Mouse (Mus musculus): Measurements from ENCODE around the gene Etl4.

Gene Etl4

GRCm38 (mm10) chr2:20768681-20769080 is 859.1 kb downstream of the Etl4 start:
- no peaks in the 10 kb centered on the region for H3K36me3 ChIP-seq (ENCODE audit: control insufficient read depth, insufficient read depth, low read length, poor library complexity, severe bottlenecking)
- DNase-seq (ENCODE audit: low read depth, low spot score): no peak
- H3K27me3 ChIP-seq (ENCODE audit: control insufficient read depth, insufficient read depth, low read length, poor library complexity, severe bottlenecking): no peaks in the 10 kb centered on the region

GRCm38 (mm10) chr2:20770171-20770570 is 860.6 kb downstream of the Etl4 start:
- Histone ChIP-seq H3K36me3 (ENCODE audit: control insufficient read depth, insufficient read depth, low read length, poor library complexity, severe bottlenecking) (no peaks in the 10 kb centered on the region), H3K27me3 (ENCODE audit: control insufficient read depth, insufficient read depth, low read length, poor library complexity, severe bottlenecking) (no peaks in the 10 kb centered on the region)
- DNase-seq (ENCODE audit: low read depth, low spot score): no peak

- Histone ChIP-seq H3K36me3 (ENCODE audit: control insufficient read depth, insufficient read depth, low read length, poor library complexity, severe bottlenecking) (no peaks in the 10 kb centered on the region), H3K27me3 (ENCODE audit: control insufficient read depth, insufficient read depth, low read length, poor library complexity, severe bottlenecking) (no peaks in the 10 kb centered on the region)
- no peak for DNase-seq (ENCODE audit: low read depth, low spot score)
Observed at GRCm38 (mm10) chr2:20774462-20774861, 864.9 kb downstream of the Etl4 start.

- H3K27me3 ChIP-seq (ENCODE audit: control insufficient read depth, insufficient read depth, low read length, poor library complexity, severe bottlenecking): no peaks in the 10 kb centered on the region
- DNase-seq (ENCODE audit: low read depth, low spot score): no peak
- H3K36me3 ChIP-seq (ENCODE audit: control insufficient read depth, insufficient read depth, low read length, poor library complexity, severe bottlenecking): no peaks in the 10 kb centered on the region
Observed at GRCm38 (mm10) chr2:20776171-20776704, 866.7 kb downstream of the Etl4 start.

GRCm38 (mm10) chr2:20777931-20778330 is 868.4 kb downstream of the Etl4 start:
- no peak for DNase-seq (ENCODE audit: low read depth, low spot score)
- Histone ChIP-seq H3K36me3 (ENCODE audit: control insufficient read depth, insufficient read depth, low read length, poor library complexity, severe bottlenecking) (no peaks in the 10 kb centered on the region), H3K27me3 (ENCODE audit: control insufficient read depth, insufficient read depth, low read length, poor library complexity, severe bottlenecking) (no peaks in the 10 kb centered on the region)

- peak; percentile 28 for DNase-seq (ENCODE audit: low read depth, low spot score)
- no peaks in the 10 kb centered on the region for H3K27me3 ChIP-seq (ENCODE audit: control insufficient read depth, insufficient read depth, low read length, poor library complexity, severe bottlenecking)
Observed at GRCm38 (mm10) chr2:20779484-20780381, 870.2 kb downstream of the Etl4 start.

GRCm38 (mm10) chr2:20801236-20801890 is 891.8 kb downstream of the Etl4 start:
- DNase-seq (ENCODE audit: low read depth, low spot score): no peak
- no peaks in the 10 kb centered on the region for H3K27me3 ChIP-seq (ENCODE audit: control insufficient read depth, insufficient read depth, low read length, poor library complexity, severe bottlenecking)
- no peaks in the 10 kb centered on the region for H3K36me3 ChIP-seq (ENCODE audit: control insufficient read depth, insufficient read depth, low read length, poor library complexity, severe bottlenecking)

More at GRCm38 (mm10) chr2:20779484-20780381, 870.2 kb downstream of the Etl4 start:
- H3K36me3 ChIP-seq (ENCODE audit: control insufficient read depth, insufficient read depth, low read length, poor library complexity, severe bottlenecking): no peaks in the 10 kb centered on the region

GRCm38 (mm10) chr2:20811506-20811905 is 901.9 kb downstream of the Etl4 start:
- no peak for DNase-seq (ENCODE audit: low read depth, low spot score)
- no peaks in the 10 kb centered on the region for H3K36me3 ChIP-seq (ENCODE audit: control insufficient read depth, insufficient read depth, low read length, poor library complexity, severe bottlenecking)
- H3K27me3 ChIP-seq (ENCODE audit: control insufficient read depth, insufficient read depth, low read length, poor library complexity, severe bottlenecking): no peaks in the 10 kb centered on the region

GRCm38 (mm10) chr2:20813986-20814385 is 904.4 kb downstream of the Etl4 start:
- no peak for DNase-seq (ENCODE audit: low read depth, low spot score)
- Histone ChIP-seq H3K27me3 (ENCODE audit: control insufficient read depth, insufficient read depth, low read length, poor library complexity, severe bottlenecking) (no peaks in the 10 kb centered on the region), H3K36me3 (ENCODE audit: control insufficient read depth, insufficient read depth, low read length, poor library complexity, severe bottlenecking) (no peaks in the 10 kb centered on the region)

- no peak for DNase-seq (ENCODE audit: low read depth, low spot score)
- no peaks in the 10 kb centered on the region for H3K27me3 ChIP-seq (ENCODE audit: control insufficient read depth, insufficient read depth, low read length, poor library complexity, severe bottlenecking)
- H3K36me3 ChIP-seq (ENCODE audit: control insufficient read depth, insufficient read depth, low read length, poor library complexity, severe bottlenecking): no peaks in the 10 kb centered on the region
Observed at GRCm38 (mm10) chr2:20818226-20818625, 908.6 kb downstream of the Etl4 start.

- no peaks in the 10 kb centered on the region for H3K36me3 ChIP-seq (ENCODE audit: control insufficient read depth, insufficient read depth, low read length, poor library complexity, severe bottlenecking)
- H3K27me3 ChIP-seq (ENCODE audit: control insufficient read depth, insufficient read depth, low read length, poor library complexity, severe bottlenecking): no peaks in the 10 kb centered on the region
- DNase-seq (ENCODE audit: low read depth, low spot score): no peak
Observed at GRCm38 (mm10) chr2:20826258-20826657, 916.7 kb downstream of the Etl4 start.

GRCm38 (mm10) chr2:20830882-20831281 is 921.3 kb downstream of the Etl4 start:
- H3K27me3 ChIP-seq (ENCODE audit: control insufficient read depth, insufficient read depth, low read length, poor library complexity, severe bottlenecking): no peaks in the 10 kb centered on the region
- no peaks in the 10 kb centered on the region for H3K36me3 ChIP-seq (ENCODE audit: control insufficient read depth, insufficient read depth, low read length, poor library complexity, severe bottlenecking)
- no peak for DNase-seq (ENCODE audit: low read depth, low spot score)

GRCm38 (mm10) chr2:20831608-20832406 is 922.2 kb downstream of the Etl4 start:
- no peaks in the 10 kb centered on the region for H3K27me3 ChIP-seq (ENCODE audit: control insufficient read depth, insufficient read depth, low read length, poor library complexity, severe bottlenecking)
- DNase-seq (ENCODE audit: low read depth, low spot score): no peak

GRCm38 (mm10) chr2:20849346-20849745 is 939.8 kb downstream of the Etl4 start:
- no peak for DNase-seq (ENCODE audit: low read depth, low spot score)
- Histone ChIP-seq H3K27me3 (ENCODE audit: control insufficient read depth, insufficient read depth, low read length, poor library complexity, severe bottlenecking) (no peaks in the 10 kb centered on the region), H3K36me3 (ENCODE audit: control insufficient read depth, insufficient read depth, low read length, poor library complexity, severe bottlenecking) (no peaks in the 10 kb centered on the region; the same call in 1 of the 2 replicates)

More at GRCm38 (mm10) chr2:20831608-20832406, 922.2 kb downstream of the Etl4 start:
- H3K36me3 ChIP-seq (ENCODE audit: control insufficient read depth, insufficient read depth, low read length, poor library complexity, severe bottlenecking): no peaks in the 10 kb centered on the region

Measured in splenic B cell, adult 2 months (primary cell).